8 mouse cellular contexts compared by ENCODE assay signal in genomic region chr6:116107471-116108358, GRCm38 (mm10).
DNase-seq lines count a peak whose midpoint lies in the region; ATAC-seq lines count a peak whose summit lies in the region.

No protein-coding gene starts in this region.

- peak; percentile 83 for DNase-seq in ES-CJ7 (ENCODE audit: low read depth, low spot score)
- peak; percentile 69 for DNase-seq in brain, adult 2 months (ENCODE audit: low read depth, low spot score)
- peak; percentile 20 to 47 for DNase-seq in layer of hippocampus, postnatal 10 days (ENCODE audit: low spot score in 2 of 2)
- peak; percentile 63 for DNase-seq in lung, postnatal 14 days
- DNase-seq in retina, adult 2 months (ENCODE audit: low read depth, low spot score): peak; percentile 39
- DNase-seq in urinary bladder, postnatal 36 days (ENCODE audit: low spot score in 2 of 2): peak; percentile 12 to 38

- H3K9ac ChIP-seq in forebrain, embryonic 15.5 days (replicated peaks): peak overlapping the region; percentile 76

- H3K36me3 ChIP-seq in forebrain, embryonic 15.5 days: no peaks in the 10 kb centered on the region

- peak overlapping the region; percentile 63 for H3K4me3 ChIP-seq in forebrain, embryonic 15.5 days

- peak overlapping the region; percentile 76 for H3K4me2 ChIP-seq in forebrain, embryonic 15.5 days (replicated peaks)

- no peaks in the 10 kb centered on the region for H3K27me3 ChIP-seq in forebrain, embryonic 15.5 days

- H3K27ac ChIP-seq in forebrain, embryonic 15.5 days (replicated peaks): peak overlapping the region; percentile 91

- peak; percentile 97 for ATAC-seq in forebrain, embryonic 15.5 days (replicated peaks)
- peak; percentile 63 to 72 for ATAC-seq in hematopoietic stem cell, adult 5-6 weeks (replicated peaks in 1 of 2; ENCODE audit: insufficient read depth in 1 of 2, low FRiP score in 2 of 2, low TSS enrichment in 1 of 2, low read depth in 1 of 2, poor library complexity in 2 of 2, severe bottlenecking in 2 of 2)

- WGBS in forebrain, embryonic 15.5 days: under 1% methylated on average over 29 of the region's 29 CpGs

- H3K9me3 ChIP-seq in forebrain, embryonic 15.5 days: no peaks in the 10 kb centered on the region

- H3K4me1 ChIP-seq in forebrain, embryonic 15.5 days: peaks cover 41% of the 10 kb centered on the region

Comparison
In these comparisons a context has a peak if more than half of its experiments do, and no peak if none do; other contexts are left out.
1. Peak in every context shown above with its lines: DNase-seq, ATAC-seq, H3K4me3 ChIP-seq and H3K27ac ChIP-seq.
2. DNase-seq: peak in every context shown above with its lines; median percentile 83 in ES-CJ7; 69 in brain, adult 2 months; 63 in lung, postnatal 14 days; 39 in retina, adult 2 months; 34 in layer of hippocampus, postnatal 10 days; 25 in urinary bladder, postnatal 36 days.